Mouse (Mus musculus): ENCODE measurements at regions not wholly inside any gene's neighbourhood (a gene's known extent, or its start where the extent isn't known, plus 50 kb on each side); places are given as distances from the start of the nearest gene placed in this dataset.

DNA sequence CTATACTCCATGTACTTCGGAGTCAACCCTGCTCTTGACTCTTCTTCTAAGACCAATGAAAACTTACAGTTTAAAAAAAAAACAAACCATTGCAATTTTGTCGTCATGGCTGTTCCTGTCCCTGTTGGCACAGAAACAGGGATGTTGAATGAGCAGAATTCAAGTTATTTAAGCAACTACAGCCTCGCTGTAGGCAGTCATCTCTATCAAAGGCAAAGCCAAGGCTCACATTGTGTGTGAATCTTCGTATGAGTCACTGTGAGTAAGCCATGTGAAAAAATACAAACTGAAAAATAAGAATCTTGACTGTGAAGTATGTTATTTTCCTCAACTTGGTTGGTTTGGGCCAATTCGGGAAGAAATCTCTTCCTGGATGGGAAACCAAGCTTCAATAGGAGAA, 81.9 kb upstream of the Vldlr start:
- TF ChIP-seq CTCF (conservative IDR thresholded peaks at IDR 0.05; ENCODE audit: low read length) = no peak
- TF ChIP-seq NANOG (IDR thresholded peaks at IDR 0.05; ENCODE audit: borderline replicate concordance, low read length) = no peak
- no peak for TF ChIP-seq POU5F1 (IDR thresholded peaks at IDR 0.05; ENCODE audit: borderline replicate concordance, low read length)

All from E14TG2a.4 (cell line).